In the genomic region with DNA sequence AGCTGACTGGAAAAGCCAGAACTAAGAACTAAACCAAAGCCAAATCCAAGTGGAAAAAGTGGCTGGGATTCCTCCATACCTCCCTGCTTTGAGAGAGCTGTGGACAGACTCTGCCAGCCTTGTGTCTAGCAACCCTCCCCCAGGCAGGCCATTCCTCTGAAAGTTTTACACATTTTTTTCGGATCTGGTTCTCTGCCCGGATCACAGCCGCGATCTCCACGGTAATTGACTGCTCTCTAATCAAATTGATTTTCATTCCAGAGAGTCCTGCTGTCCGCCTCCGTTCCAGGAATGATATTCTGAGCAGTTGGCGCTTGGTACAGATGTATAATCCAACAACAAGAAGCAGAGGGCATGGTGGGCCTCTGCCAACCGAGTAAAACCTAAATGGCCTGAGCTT, we compare ENCODE assay signal across 22 mouse cellular contexts. TPM values are rescaled to one million over a fixed set of nuclear protein-coding genes. Genes with fewer than 3 reads are reported as not detected.
DNase-seq lines count a peak whose midpoint lies in the region; ATAC-seq lines count a peak whose summit lies in the region.
"Had no signal": no experiment of that assay in that cellular context is flagged by ENCODE, and none has a peak within 500 bp of the region (broad histone marks: within the 10 kb centered on the region; RNA-seq: fewer than 3 reads in every experiment).

No protein-coding gene starts in this region.

- no peaks in the 10 kb centered on the region for H3K36me3 ChIP-seq in forebrain, embryonic 14.5 days (ENCODE audit: control insufficient read depth, insufficient read depth, low read length)
- H3K36me3 ChIP-seq in forebrain, embryonic 13.5 days (ENCODE audit: poor library complexity, severe bottlenecking), result no peaks in the 10 kb centered on the region
- H3K36me3 ChIP-seq: embryonic facial prominence, embryonic 13.5 days; G1E; heart, embryonic 13.5 days; hindbrain, embryonic 13.5 days; intestine, embryonic 15.5 days; midbrain, embryonic 10.5 days had no signal

- intact Hi-C loops in left cerebral cortex, postnatal 4 days (cut with DNase I), result no loop called here
- intact Hi-C loops in left cerebral cortex, postnatal 10 days (cut with DNase I), result no loop called here

- no peak overlapping the region for H3K4me2 ChIP-seq in forebrain, embryonic 14.5 days (ENCODE audit: low read length)
- no peak overlapping the region for H3K4me2 ChIP-seq in forebrain, embryonic 13.5 days
- H3K4me2 ChIP-seq: embryonic facial prominence, embryonic 13.5 days; heart, embryonic 13.5 days; hindbrain, embryonic 13.5 days; intestine, embryonic 15.5 days had no signal

- no peaks in the 10 kb centered on the region for H3K27me3 ChIP-seq in forebrain, embryonic 14.5 days (replicated peaks; ENCODE audit: control insufficient read depth, insufficient read depth, low read length)
- 0 out of 2 replicates have a peak, but pooled peaks cover 2% of the 10 kb centered on the region for H3K27me3 ChIP-seq in forebrain, embryonic 13.5 days
- H3K27me3 ChIP-seq: hindbrain, embryonic 13.5 days; intestine, embryonic 15.5 days had no signal

- H3K4me1 ChIP-seq in forebrain, embryonic 14.5 days (ENCODE audit: control insufficient read depth, insufficient read depth, low read length), result no peaks in the 10 kb centered on the region
- peaks cover 7% of the 10 kb centered on the region; the same call in 1 of the 2 replicates for H3K4me1 ChIP-seq in forebrain, embryonic 13.5 days
- H3K4me1 ChIP-seq: embryonic facial prominence, embryonic 13.5 days had no signal

- WGBS in forebrain, embryonic 14.5 days, result 83% methylated on average over 9 of the region's 9 CpGs
- WGBS in forebrain, embryonic 13.5 days, result 80% methylated on average over 9 of the region's 9 CpGs

- H3K4me3 ChIP-seq in forebrain, embryonic 14.5 days (ENCODE audit: low read depth, low read length), result no peak overlapping the region
- no peak overlapping the region for H3K4me3 ChIP-seq in forebrain, embryonic 13.5 days
- H3K4me3 ChIP-seq: embryonic facial prominence, embryonic 13.5 days; heart, adult 2 months; heart, embryonic 13.5 days; hindbrain, embryonic 13.5 days; intestine, embryonic 15.5 days; midbrain, embryonic 10.5 days had no signal

- no peak overlapping the region for H3K27ac ChIP-seq in forebrain, embryonic 14.5 days (ENCODE audit: low read depth, low read length)
- H3K27ac ChIP-seq in forebrain, embryonic 13.5 days, result no peak overlapping the region
- H3K27ac ChIP-seq: embryonic facial prominence, embryonic 13.5 days; heart, adult 2 months; heart, embryonic 13.5 days; hindbrain, embryonic 13.5 days; intestine, embryonic 15.5 days; midbrain, embryonic 10.5 days; stomach, postnatal 0 days had no signal

- no peak overlapping the region for H3K9ac ChIP-seq in forebrain, embryonic 14.5 days (ENCODE audit: low read length)
- no peak overlapping the region for H3K9ac ChIP-seq in forebrain, embryonic 13.5 days
- H3K9ac ChIP-seq: embryonic facial prominence, embryonic 13.5 days; heart, embryonic 13.5 days; hindbrain, embryonic 13.5 days; intestine, embryonic 15.5 days had no signal

- no peak for ATAC-seq in forebrain, embryonic 14.5 days
- ATAC-seq in forebrain, embryonic 13.5 days, result no peak
- no peak for ATAC-seq in CD4-positive, CD25-positive, alpha-beta regulatory T cell, adult 4 months
- ATAC-seq: intestine, embryonic 15.5 days had no signal

- peak; percentile 30 for DNase-seq in forebrain, embryonic 14.5 days (ENCODE audit: low spot score)
- DNase-seq in left cerebral cortex, postnatal 4 days, result peak; percentile 67
- DNase-seq in left cerebral cortex, postnatal 10 days (ENCODE audit: extremely low spot score in 1 of 2, low spot score in 2 of 2), result no peak
- peak; percentile 37 for DNase-seq in brain, adult 2 months (ENCODE audit: low read depth, low spot score)
- DNase-seq in urinary bladder, postnatal 4 days (ENCODE audit: low spot score in 2 of 2), result no peak
- DNase-seq: adrenal gland, postnatal 10 days; cerebellum, adult 8-10 months; gastrocnemius, postnatal 36 days; heart, adult 2 months; heart, postnatal 14 days; kidney, adult 9 months; kidney, postnatal 14 days; thymus, adult 2 months had no signal

- H3K9me3 ChIP-seq in forebrain, embryonic 14.5 days (replicated peaks; ENCODE audit: control insufficient read depth, low read length), result no peaks in the 10 kb centered on the region
- no peaks in the 10 kb centered on the region for H3K9me3 ChIP-seq in forebrain, embryonic 13.5 days (replicated peaks)
- H3K9me3 ChIP-seq: embryonic facial prominence, embryonic 13.5 days; G1E; heart, embryonic 13.5 days; hindbrain, embryonic 13.5 days; intestine, embryonic 15.5 days; midbrain, embryonic 10.5 days had no signal

RNA-seq across cellular contexts. Expression of a gene that starts 22.7 kb away (rescaled TPM):
- 107 and 121 TPM in 2 replicates for polyA plus RNA-seq in forebrain, embryonic 14.5 days (2014; fragmentation: Nextera tagmentation; extraction: Ambion mirVana)
- 83.8 and 89.3 TPM in 2 replicates for polyA plus RNA-seq in forebrain, embryonic 13.5 days (2015; fragmentation: Nextera tagmentation; extraction: Ambion mirVana)
- total RNA-seq in left cerebral cortex, postnatal 4 days (2021), result 10 to 100 TPM; 90.5 to 92.0 TPM
- 10 to 100 TPM; 82.3 to 85.1 TPM for total RNA-seq in left cerebral cortex, postnatal 10 days (2021)
- polyA plus RNA-seq in CD4-positive, CD25-positive, alpha-beta regulatory T cell, adult 4 months (2017; shearing (Covaris generic)), result 10 to 100 TPM; 10.2 to 11.8 TPM

Comparison
In these comparisons a context has a peak if more than half of its experiments do, and no peak if none do; other contexts are left out.
1. DNase-seq: peak in forebrain, embryonic 14.5 days (single experiment), left cerebral cortex, postnatal 4 days (single experiment) and brain, adult 2 months (single experiment); none in left cerebral cortex, postnatal 10 days (0 of 2) and urinary bladder, postnatal 4 days (0 of 2).